Mouse (Mus musculus) gastrocnemius, adult 2 months (tissue): ENCODE data around the gene Tmem184a. TPM values are rescaled to one million over a fixed set of nuclear protein-coding genes. Genes with fewer than 3 reads are reported as not detected.

Experiments used
- DNase-seq: peaks from one replicate; pipeline ENCODE4 v3.0.0; 2022
- H3K27ac ChIP-seq: fragments of 200-600 bp; 2 replicates; pipeline ENCODE4 v1.8.1; 2022; ENCODE audit warnings: mild to moderate bottlenecking
- H3K4me3 ChIP-seq: fragments of 200-600 bp; 2 replicates; pipeline ENCODE4 v1.8.1; 2022; ENCODE audit warnings: mild to moderate bottlenecking, moderate library complexity
- CTCF ChIP-seq: fragments of 200-600 bp; IDR thresholded peaks from 2 replicates; pipeline ENCODE4 v1.8.1; 2022; ENCODE audit warnings: antibody characterized with exemption, mild to moderate bottlenecking, moderate library complexity
- intact Hi-C: fragments of 180-260 bp; cut with DNase I; formaldehyde crosslinking; loops from one replicate; pipeline ENCODE4 v1.15.1; 2025
- microRNA-seq: library from miRNA; unstranded; fragments of <30 nt; microRNA quantifications from one replicate; pipeline ENCODE4 v1.2.0, GENCODE M21; 2021
- total RNA-seq, 2 experiments: library from RNA; stranded (reverse); gene quantifications; 2 replicates each; pipeline ENCODE4 v1.2.3; 2021

Tmem184a gene
- total RNA-seq, 2 experiments from 2014 or later, result 0.87 to 0.95 TPM

DNA sequence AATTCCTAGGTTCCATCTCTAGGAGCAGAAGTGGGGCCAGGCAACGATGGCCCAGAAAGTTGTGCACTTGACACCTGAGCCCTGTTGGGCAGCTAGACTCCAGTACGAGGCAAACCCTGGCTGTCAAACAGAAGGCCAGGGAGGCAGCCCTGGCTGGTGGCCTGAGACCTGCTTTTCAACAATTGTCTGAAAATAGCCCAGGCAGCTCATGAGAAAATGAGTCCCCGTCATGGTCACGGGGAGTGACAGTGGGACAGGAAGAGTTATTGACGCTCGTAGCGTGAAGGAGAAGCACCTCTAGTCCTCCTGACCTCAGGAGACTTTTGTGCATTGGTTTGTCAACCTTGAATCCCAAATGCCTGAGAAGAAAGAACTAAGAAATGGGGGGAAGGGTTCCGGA is 38.3 kb downstream of the Tmem184a start:
- H3K27ac ChIP-seq, result peak overlapping the region; percentile 83
- H3K4me3 ChIP-seq, result no peak overlapping the region
- no peak for TF ChIP-seq CTCF
- intact Hi-C loops, result no loop called here
- peak; percentile 69 for DNase-seq

DNA sequence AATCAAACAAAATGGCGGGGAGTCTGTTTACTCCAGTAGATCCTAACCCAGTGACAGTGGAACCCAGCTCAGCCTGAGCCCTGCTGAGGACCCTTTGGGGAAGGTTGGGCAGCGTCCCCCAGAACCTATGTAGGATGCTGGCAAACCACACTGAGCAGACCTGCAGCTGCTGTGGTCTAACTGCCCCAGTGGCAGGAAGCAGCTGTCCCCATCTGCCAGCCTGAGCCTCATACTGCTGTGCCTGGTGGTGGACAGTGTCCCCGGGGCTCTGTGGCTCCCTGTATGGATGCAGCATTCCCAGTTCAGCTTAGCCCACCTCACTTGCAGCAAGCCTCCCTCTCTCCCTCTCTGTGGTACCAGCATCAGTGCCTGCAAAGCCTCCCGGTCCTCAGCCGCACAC is 42.8 kb downstream of the Tmem184a start:
- no peak for TF ChIP-seq CTCF
- Histone ChIP-seq H3K4me3 (no peak overlapping the region), H3K27ac (no peak overlapping the region)
- intact Hi-C loops, result loop anchor here (5.0 kb wide), 1 partner anchor 40 kb away; the partner anchor contains the start of gene Tmem184a
- DNase-seq, result no peak

DNA sequence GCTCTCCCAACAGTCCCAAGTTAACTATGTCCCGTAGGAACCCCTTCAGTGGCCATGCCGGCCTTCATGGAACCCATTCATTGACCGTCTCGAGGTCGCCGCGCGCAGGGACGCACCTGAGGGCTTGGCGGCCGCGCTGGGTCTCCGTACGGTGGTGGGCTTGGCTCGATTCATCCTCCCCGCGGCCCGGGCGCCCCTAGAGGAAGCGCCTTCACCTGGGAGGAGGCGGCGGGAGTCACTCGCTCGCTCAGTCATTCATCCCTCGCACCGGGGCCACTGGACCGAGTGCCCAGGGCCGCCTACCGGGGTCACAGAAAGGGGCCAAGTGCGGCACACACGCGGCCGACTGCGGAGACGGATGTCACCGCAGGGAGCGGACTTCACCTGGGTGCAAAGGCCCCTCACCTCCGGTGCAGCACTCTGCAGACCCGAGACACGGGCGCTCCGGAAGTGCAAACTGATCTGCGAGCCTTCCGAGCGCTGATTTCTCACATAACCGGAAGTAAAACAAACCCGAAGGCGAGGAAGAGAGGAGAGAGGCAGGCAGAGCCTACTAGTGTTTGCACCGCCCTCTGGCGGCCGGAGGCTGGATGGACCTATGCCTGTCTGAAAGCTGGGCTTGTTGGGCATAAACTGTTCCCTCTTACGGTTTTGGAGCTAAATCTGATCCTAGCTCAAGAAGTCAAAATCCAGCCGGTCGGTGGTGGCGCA is 44.3 kb downstream of the Tmem184a start, which contains the start of gene Ints1:
Gene Ints1, minus strand, starts transcription at position 459 of the 711 bp plus-strand sequence.
- DNase-seq, result peak; percentile 97
- peak within 1 kb of the TSS; percentile 98 for H3K4me3 ChIP-seq
- peak within 1 kb of the TSS; percentile 88 for H3K27ac ChIP-seq
- intact Hi-C loops, result loop anchor here (2.0 to 5.0 kb wide), 2 partner anchors 42 to 51 kb away; partner anchors contain the start of genes Gm26938, Psmg3 and Tmem184a
- TF ChIP-seq CTCF, result peak; percentile 98; the same call in 1 of the 2 replicates

DNA sequence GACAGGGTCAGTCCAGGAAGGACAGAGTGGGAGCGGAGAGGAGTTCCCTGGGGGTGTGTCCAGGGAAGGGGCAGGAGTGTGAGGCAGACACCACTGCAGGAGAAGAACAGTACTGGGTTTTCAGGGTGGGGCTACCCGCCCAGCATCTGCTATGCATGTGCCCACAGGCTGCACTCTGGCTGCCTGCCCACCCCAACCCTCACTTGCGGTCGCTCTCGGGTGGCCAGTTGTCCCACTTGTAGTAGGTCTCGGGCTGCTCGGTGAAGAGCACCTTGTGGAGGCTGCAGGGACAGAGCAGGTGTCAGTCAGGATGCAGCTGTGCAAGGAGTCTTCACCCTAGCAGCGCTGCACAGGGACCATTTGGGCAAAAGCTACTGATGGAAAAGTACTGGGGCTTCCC is 51.5 kb downstream of the Tmem184a start:
- no peak for DNase-seq
- Histone ChIP-seq H3K4me3 (no peak overlapping the region), H3K27ac (no peak overlapping the region)
- TF ChIP-seq CTCF, result no peak
- intact Hi-C loops, result no loop called here

DNA sequence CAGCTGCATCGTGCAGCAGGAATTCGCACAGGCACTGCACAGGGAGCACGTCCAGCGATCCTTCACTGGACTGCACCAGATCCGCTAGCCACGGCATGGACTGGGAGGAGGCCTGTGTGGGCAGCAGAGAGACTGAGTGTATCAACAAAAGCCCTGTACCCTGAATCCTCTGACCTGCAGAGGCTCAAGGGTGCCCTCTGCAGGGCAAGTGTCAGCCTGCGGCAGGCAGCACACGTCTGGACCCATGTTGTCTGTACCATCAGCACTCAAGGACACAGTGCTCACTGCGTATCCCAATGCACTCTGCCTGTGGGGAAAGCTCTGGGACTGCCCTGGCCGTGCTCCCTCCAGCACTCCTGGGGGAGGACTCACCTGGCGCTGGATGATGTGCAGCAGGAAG is 55.4 kb downstream of the Tmem184a start:
- H3K4me3 ChIP-seq, result no peak overlapping the region
- intact Hi-C loops, result no loop called here
- DNase-seq, result no peak
- TF ChIP-seq CTCF, result peak; percentile 58
- no peak overlapping the region for H3K27ac ChIP-seq

DNA sequence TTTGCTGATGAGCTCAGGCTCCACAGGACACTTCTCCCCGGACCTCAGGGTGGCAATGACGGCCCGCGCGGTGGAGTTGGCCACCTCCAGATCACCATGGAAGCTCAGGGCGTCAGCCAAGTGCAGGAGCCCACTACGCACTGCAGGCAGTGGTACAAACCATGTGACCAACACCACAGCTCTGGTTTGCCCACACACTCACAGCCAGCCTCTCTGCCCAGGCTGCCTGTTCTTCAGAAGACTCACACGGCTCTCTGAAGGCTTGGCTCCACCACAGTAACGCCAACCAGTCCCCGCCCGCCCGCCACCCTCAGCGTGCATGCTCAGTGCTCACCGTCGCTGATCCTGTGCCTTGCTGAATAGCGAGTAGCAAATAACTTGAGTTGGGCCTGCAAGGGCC is 61.6 kb downstream of the Tmem184a start:
- intact Hi-C loops, result no loop called here
- Histone ChIP-seq H3K4me3 (no peak overlapping the region), H3K27ac (no peak overlapping the region)
- TF ChIP-seq CTCF, result no peak
- DNase-seq, result no peak

DNA sequence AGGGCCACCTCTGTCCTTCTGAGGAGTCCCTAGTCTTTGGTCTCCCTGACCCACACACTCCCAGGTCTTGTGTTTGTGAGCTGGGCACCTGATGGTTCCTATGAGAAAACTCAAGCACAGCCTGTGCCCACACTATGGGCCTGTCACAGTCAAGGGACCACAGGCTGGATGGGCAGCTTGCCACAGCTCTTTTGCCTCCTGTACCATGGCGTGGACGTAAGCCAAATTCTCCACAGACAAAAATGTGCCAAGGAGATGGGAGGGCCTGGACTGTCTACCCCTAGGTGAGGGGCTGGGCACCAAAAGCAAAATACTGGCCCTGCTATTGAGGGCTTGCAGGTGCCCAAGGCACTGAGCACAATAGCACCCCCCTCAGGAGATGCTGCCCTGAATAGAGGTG is 63.1 kb downstream of the Tmem184a start:
- TF ChIP-seq CTCF, result no peak
- H3K4me3 ChIP-seq, result no peak overlapping the region
- DNase-seq, result no peak
- intact Hi-C loops, result no loop called here
- H3K27ac ChIP-seq, result no peak overlapping the region

DNA sequence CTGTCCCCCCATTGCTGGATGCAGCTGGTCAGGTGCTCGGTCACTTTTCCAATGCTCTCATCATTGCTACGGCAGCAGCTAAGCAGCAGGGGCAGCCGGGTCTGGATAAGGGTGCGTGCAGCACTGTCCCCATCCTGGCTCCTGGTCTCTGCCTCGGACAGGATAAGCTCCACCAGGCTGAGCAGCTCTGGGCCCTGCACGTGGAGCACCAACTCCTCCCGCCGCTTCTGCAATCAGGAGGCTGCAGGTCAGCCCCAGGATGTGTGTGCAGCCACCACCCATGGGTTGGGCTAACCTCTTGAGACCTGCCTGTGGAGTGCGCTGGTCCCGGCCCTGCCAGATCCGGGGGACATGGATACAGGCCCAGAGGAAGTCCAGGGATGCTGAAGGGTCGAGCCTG is 63.6 kb downstream of the Tmem184a start:
- Histone ChIP-seq H3K4me3 (no peak overlapping the region), H3K27ac (no peak overlapping the region)
- no peak for TF ChIP-seq CTCF
- DNase-seq, result no peak
- intact Hi-C loops, result no loop called here

DNA sequence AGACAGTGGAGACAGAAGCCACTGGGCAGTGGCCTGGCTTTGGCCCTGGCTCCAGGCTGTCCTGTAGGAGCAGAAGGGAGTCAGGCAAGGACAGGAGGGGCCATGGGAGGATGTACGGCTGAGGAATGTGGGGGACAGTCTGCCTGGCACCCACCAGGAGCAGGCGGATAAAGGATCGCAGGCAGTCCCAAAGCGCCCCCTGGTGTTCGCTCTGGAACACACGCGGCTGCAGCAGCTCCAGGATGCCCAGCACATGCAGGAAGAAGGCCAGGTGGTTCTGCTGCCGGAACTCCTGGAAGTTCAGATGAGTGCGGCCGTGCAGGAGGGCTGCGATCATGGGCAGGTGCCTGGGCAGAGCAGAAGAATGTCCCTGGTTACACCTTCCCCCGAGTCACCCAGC is 65.0 kb downstream of the Tmem184a start:
- TF ChIP-seq CTCF, result peak; percentile 78
- Histone ChIP-seq H3K27ac (no peak overlapping the region), H3K4me3 (no peak overlapping the region)
- intact Hi-C loops, result no loop called here
- peak; percentile 66 for DNase-seq

Small RNA genes lying within 50 kb of the gene (microRNA-seq; reads per million reads assigned to microRNA genes)
- gene Mir7037, result not detected

Other genes starting within 250 kb of the Tmem184a start
- under 1 TPM; 0.61 to 0.95 TPM for gene Micall2, start 83.6 kb downstream of the Tmem184a start, total RNA-seq
- 10 to 100 TPM; 32.8 to 40.4 TPM for gene Ints1, start 44.2 kb downstream of the Tmem184a start, total RNA-seq
- 10 to 100 TPM; 14.9 to 23.8 TPM for gene Mafk, start 28.4 kb downstream of the Tmem184a start, total RNA-seq
- not detected for gene Gm26938, start 6.5 kb upstream of the Tmem184a start, total RNA-seq
- gene Psmg3, start 7.0 kb upstream of the Tmem184a start, total RNA-seq, result 10 to 100 TPM in 1 of 2 experiments, 1 to 10 TPM in 1; 7.7 to 10.6 TPM
- not detected for gene Elfn1, start 88.0 kb upstream of the Tmem184a start, total RNA-seq